Mouse (Mus musculus) ovary, adult 18-20 months (tissue): ENCODE results near the gene Vmn1r183.
A peak's percentile ranks its signal among the peaks of the same experiment; 100 is the strongest.
"Not testable (repeated sequence)": the region's sequence is repeated elsewhere in the genome, so short reads cannot be mapped to it uniquely, and the experiment has no call there.

ENCODE experiments used
- DNase-seq: peaks from one replicate; pipeline ENCODE4 v3.0.0; 2022; ENCODE audit warnings: low spot score, mixed read lengths

Vmn1r183 gene

DNA sequence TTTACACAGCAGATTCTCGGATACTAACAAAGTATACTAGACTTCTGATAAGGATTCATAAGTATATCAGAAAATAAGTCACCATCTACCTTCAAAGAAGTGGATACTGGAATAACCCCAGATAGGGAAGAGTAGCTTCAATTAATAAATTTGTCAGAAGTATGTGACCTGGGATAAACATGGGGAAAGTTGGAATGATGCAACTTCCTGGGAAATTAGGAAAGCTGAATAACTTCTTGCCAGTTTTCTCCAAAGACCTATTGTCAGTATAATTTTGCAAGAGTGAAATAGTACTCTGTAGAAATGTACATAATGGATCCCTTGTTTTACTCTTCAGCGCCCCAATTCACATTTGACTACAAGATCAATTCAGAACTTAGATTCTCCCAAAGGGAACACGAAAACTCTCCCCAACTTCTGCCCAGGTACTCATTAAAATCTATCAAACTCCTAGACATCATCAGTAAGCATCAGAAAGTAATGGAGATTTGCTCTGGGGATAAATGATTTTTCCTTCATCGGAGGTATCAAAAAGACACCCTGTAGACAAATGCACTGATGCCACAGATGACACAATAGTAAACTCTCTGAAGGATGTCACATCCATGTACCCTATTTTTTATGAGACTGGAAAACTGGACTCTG, at the start of gene Vmn1r183:
Vmn1r183 (plus strand) TSS at position 595 of the 645 bp plus-strand sequence.
- no peak for DNase-seq

DNA sequence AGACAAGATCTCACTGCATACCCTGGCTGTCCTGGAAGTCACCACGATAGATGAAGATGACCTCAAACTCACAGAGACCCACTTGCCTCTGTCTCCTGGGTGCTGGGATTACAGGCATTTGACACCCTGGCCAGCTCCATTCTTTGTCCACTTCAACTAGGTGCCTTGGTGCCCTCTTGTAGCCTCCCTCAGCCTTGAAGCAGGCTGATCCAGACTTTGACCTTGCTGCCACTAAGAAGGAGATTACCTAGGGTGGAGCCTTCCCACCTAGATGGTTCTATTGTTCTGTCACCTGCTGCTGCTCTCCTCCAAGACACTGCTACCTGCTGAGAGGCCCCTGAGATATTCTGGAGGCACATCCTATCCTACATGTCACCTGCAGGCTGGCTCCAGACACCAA, 21.4 kb downstream of the Vmn1r183 start:
- DNase-seq: not testable (repeated sequence)

DNA sequence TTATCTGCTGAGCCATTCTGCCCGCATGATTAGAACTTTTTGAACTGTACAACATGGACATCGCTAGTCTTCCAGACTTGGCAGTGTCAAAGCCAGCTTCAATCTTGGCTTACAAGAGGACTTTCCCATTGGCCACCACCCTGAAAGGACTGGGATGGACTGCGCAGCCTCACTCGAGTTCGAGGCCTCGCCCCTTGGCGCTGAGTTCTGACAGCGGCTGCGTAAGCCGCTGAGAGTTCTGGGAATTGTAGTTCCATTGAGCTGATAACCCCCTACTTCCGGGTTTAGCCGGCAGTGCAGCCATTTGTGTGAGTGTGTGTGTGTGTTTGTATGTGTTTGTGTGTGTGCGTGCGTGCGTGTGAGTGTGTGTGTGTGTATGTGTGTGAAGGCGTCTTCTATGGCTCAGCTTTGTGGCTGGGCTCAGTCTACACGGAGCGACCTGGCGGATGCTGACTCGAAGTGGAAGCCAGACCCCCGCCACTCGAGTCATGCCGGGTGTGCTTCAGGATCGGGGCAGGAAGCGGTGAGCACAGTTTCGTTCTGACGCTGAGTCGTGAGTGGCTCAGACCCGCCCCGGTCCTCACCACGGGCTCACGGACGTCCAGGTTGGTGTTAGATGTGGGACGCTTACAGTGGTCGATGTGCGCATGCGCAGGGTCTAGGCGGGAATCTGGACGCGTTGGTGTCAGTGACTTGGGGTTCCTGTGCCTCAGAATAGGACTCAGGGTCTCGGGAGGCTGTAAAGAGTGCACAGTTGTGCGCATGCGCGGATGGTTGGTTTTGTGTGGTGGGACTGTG, 28.8 kb downstream of the Vmn1r183 start, which contains the start of gene Zfp180:
Zfp180 (plus strand) TSS at position 291 of the 798 bp plus-strand sequence.
- DNase-seq: peak; percentile 95

DNA sequence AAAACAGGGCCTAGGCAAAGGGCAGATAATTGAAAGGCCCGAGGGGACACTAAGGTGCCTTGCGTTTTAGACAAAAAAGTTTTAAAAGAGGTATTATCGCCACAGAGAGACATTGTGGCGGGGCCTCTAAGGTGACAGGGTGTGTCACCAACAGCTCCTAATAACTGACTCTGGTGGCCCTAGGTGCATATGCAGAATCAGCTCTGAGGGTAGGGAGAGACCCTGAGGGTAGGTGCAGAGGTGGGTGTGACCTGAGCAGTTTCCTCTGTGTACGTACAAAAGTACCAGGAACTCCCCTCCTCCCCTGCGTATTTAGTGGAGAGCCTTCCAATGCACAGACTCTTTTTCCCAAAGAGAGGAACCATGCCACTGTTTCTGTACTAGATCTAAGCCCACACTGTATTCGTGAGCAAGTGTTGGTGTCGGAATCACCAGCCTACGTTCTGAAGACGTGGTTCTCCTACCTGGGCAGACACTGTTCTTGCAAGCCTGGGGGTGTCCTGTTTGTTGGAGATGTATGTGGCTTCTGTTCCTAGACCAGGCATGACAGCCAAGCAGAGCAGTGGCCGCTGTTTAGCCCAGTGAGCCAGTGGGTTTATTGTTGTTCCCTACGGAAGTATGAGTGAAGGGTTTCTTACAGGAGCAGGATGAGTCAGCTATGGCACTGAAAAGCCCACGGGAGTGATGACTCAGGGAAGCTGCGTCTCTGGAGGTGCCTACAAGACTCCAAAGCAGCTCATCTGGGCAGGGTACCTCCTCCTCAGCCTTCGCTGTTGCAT, 29.6 kb downstream of the Vmn1r183 start:
- DNase-seq: no peak

DNA sequence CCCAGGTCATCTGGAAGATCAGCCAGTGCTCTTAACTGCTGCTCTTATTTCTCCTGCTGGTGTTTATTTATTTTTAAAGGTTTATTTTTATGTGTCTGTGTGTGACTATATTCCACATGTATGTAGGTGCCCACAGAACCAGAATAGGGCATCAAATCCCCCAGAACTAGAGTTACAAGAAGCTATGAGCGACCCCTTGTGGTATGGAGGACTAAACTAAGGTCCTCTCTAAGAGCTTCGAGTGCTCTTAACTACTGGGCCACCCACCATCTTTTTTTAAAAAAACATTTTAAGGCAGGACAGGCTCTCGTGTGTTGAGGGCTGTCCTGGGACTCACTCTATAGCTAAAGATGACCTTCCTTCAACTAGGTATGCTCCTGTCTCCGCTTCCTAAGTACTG, 33.8 kb downstream of the Vmn1r183 start:
- no peak for DNase-seq

DNA sequence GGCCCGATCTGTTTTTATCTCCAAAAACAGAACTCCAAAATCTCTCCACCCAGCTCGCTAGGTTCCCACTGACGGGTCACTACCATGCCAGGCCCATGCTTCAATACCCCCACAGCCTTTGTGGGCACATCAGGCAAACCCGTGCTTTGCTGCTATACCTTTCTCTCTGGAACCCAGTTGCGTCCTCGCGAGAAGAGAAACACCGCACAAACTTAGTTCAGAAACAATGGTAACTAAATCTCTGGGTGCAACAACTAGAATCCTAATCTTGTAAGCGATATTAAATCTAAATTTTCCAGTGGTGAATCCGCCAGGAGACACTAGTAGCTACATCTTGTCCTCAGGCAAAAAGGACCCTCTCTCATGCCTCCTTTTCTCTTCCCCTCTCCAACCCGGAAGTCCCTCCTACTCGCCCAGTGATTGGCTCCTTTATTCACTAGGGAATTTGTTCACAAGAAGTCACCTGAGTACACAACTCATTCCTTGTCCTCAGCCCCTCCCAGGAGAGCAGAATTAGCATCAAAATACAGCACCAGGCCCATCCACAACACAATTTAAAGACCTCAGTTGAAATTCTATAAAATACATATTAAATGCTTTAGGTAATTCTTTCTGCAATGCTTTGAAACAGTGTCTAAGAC, 34.6 kb downstream of the Vmn1r183 start:
- DNase-seq: no peak

DNA sequence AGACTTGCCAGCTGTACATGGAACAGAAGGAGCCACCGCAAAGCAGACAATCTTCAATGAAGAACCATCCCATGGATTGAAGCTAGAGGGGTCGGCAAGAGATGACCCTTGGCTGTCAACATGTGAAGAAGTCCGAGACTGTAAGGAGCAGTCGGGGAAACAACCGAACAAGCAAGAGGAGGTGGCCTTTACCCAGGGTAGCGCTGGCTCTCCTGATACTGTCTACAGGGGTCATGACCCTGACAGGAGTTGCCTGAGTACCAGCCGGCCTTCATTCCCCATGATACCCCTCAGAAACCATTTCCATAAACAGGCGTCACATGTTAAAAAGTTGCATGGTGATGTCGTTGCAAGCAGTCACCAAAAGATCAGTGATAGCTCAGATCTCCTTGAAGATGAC, 51.3 kb downstream of the Vmn1r183 start:
- no peak for DNase-seq

DNA sequence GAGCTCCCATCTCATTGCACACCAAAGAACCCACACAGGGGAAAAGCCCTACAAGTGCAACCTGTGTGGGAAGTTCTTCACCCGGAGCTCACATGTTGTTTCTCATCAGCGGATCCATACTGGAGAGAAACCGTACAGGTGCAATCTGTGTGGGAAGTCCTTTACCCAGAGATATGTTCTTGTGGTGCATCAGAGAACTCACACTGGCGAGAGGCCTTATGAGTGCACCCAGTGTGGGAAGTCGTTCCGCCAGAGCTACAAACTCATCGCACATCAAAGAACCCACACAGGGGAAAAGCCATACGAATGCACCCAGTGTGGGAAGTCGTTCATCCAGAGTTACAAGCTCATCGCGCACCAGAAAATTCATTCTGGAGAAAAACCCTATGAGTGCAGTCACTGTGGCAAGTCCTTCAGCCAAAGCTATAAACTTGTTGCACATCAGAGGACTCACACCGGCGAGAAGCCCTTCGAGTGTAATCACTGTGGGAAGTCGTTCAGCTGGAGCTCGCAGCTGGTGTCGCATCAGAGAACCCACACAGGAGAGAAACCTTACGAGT, 52.2 kb downstream of the Vmn1r183 start:
- no peak for DNase-seq

DNA sequence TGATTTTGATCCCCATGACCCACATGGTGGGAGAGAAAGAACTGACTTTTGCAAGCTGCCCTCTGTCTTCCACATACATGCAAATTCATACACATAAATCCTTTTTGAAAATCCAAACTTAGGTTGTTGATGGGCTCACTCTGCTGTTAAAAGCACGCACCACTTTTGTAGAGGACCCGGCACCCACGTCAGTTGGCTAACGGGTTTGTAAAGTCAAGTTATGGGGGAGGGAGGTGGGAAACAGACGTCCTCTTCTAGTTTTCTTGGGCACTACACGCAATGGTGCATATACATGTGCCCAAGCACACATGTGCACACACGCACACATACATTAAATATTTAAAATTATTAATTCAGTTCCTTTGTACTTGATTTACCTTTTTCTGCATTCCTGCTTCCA, 57.8 kb downstream of the Vmn1r183 start:
- no peak for DNase-seq

DNA sequence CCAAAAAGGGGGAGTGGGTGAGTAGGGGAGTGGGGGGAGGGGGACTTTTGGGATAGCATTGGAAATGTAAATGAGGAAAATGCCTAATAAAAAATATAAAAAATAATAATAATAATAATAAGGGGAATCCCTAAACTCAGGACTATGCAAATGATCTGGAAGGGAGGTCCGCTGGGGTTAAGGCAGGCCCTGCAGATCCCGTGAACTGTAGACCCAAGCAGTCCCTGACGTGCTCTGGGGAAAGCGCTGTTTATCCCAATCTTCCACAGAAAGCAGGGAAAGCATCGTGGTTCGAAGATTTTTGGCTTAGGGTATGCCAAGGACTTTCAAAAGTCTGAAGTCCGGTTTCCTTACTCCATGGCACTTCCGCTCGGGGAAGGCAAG, 58.7 kb downstream of the Vmn1r183 start:
- no peak for DNase-seq

DNA sequence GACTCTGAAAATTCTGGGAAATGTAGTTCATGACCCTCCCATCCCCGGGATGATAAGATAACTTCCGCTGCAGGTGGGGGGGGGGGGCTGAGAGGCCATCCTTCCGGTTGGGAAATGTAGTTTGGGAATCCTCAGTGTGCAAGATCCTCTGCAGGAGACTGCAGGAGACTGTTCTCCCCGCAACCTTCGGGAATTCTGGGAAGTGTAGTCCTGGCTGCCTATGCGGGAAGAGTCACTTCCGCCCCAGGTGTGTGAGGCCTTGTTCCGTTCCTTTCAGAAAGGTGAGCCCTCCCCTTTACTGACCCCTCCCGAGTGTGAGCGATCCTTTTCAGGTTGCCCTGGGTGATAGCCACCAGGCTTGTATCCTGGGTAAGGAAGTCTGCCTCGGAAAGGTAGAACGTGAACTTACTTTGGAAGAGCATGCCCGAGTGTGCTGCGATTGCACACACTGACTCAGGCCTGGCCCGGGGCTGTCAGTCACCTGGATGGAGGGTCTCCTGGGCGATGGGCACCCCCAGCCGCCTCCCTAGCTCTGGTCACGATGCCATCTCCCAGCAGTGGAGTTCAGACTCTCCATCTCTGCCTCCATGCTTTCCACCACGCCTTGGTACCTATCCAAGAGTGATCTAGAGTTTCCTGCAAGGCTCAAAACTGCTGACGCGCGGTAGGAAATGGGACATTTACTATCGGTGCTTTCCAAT, 59.3 kb downstream of the Vmn1r183 start, which contains the start of gene Zfp112:
Zfp112 (plus strand) TSS at position 159 of the 701 bp plus-strand sequence.
- peak; percentile 79 for DNase-seq

DNA sequence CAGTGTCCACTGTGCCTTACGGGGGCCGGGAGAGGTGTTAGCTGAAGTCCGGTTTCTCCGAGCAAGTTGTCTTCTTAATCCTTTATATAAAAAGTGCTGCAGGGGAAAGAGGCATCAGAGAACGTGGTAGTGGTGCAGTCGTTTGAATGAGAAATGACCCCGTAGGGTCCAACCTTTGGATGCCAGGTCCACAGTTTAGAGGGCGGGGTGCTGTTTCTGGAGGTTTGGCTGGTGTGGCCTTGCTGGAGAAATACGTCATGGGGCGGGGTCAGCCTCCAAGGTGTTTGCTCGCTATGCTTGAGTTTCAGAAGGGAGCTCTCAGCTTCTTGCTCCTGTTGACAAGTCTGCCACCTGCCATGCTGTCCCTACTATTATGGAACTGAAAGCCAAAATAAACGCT, 59.9 kb downstream of the Vmn1r183 start:
- peak; percentile 31 for DNase-seq
